Mouse (Mus musculus) lung, postnatal 0 days (tissue): ENCODE measurements at regions not wholly inside any gene's neighbourhood (a gene's known extent, or its start where the extent isn't known, plus 50 kb on each side); places are given as distances from the start of the nearest gene placed in this dataset.

Experiments used
- CTCF ChIP-seq: IDR thresholded peaks from 2 replicates; pipeline ENCODE4 v1.5.1; 2016; ENCODE audit warnings: antibody characterized with exemption, mild to moderate bottlenecking
- EP300 ChIP-seq: IDR thresholded peaks from 2 replicates; pipeline ENCODE4 v1.6.1; 2016; ENCODE audit warnings: antibody characterized with exemption, mild to moderate bottlenecking, control low read depth

DNA sequence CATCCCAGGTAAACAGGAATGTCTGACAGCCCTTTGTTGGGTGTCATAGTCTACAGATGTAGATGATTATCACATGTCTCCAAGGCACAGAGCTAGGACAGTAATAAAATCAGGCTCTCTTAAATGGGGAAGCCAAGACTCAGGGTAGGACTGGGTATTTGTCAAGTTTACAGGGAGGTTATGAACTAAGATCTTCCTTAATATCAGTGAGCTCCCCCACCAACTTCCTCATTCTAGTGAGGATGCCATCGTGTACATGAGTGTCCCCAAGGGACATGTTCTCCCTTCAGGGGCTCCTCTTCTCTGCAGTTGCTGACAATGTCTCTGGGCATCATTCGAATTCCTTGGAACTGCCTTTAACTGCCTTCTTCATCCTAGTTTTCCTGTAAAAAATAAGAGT lies 301.7 kb downstream of the H2al1j start:
- TF ChIP-seq CTCF (no peak), EP300 (no peak)
